Mouse (Mus musculus) ES-E14 (cell line): ENCODE data around the gene Siglec1. TPM values are rescaled to one million over a fixed set of nuclear protein-coding genes. Genes with fewer than 3 reads are reported as not detected.

Experiments
- DNase-seq: peaks from one replicate; pipeline ENCODE4 v3.0.0-alpha.2; 2013; ENCODE audit warnings: low read depth, low spot score
- H3K27ac ChIP-seq: 2 replicates; pipeline ENCODE4 v1.5.1; 2012; ENCODE audit warnings: low read depth, mild to moderate bottlenecking, low read length, moderate library complexity, mixed read lengths; ENCODE audit not compliant: poor library complexity, insufficient read depth, severe bottlenecking
- H3K36me3 ChIP-seq: 2 replicates; pipeline ENCODE4 v1.6.1; 2012; ENCODE audit warnings: mild to moderate bottlenecking, low read length, moderate library complexity, mixed read lengths; ENCODE audit not compliant: control insufficient read depth, poor library complexity, insufficient read depth, severe bottlenecking
- H3K4me1 ChIP-seq, 2 experiments: fragments of 150-350 bp in 1 of 2; sonication (generic) in 1 of 2; 2 replicates each; pipeline ENCODE4 v1.6.1; 2012; ENCODE audit warnings: low read length in 2 of 2, mild to moderate bottlenecking in 1 of 2, mixed read lengths in 1 of 2; ENCODE audit not compliant: control insufficient read depth in 2 of 2, insufficient read depth in 2 of 2, poor library complexity in 1 of 2
- H3K4me3 ChIP-seq, 2 experiments: fragments of 150-350 bp in 1 of 2; sonication (generic) in 1 of 2; 2 replicates each; pipeline ENCODE4 v1.5.1; 2012; ENCODE audit warnings: low read length in 2 of 2, low read depth in 1 of 2, mild to moderate bottlenecking in 1 of 2, mixed read lengths in 1 of 2; ENCODE audit not compliant: insufficient read depth in 1 of 2, poor library complexity in 1 of 2, severe bottlenecking in 1 of 2
- H3K9ac ChIP-seq: 2 replicates; pipeline ENCODE4 v1.6.1; 2012; ENCODE audit warnings: low read depth, mild to moderate bottlenecking, low read length, mixed read lengths; ENCODE audit not compliant: poor library complexity, insufficient read depth, severe bottlenecking
- H3K9me3 ChIP-seq: fragments of 150-350 bp; sonication (generic); 2 replicates; pipeline ENCODE4 v1.6.1; 2012; ENCODE audit warnings: low read depth, mild to moderate bottlenecking, low read length; ENCODE audit not compliant: control insufficient read depth, insufficient read depth
- CHD2 ChIP-seq: IDR thresholded peaks from 2 replicates; pipeline ENCODE4 v1.6.1; 2014; ENCODE audit warnings: mild to moderate bottlenecking, low read depth, low read length, inconsistent platforms
- HCFC1 ChIP-seq: IDR thresholded peaks from 2 replicates; pipeline ENCODE4 v1.6.1; 2012; ENCODE audit warnings: low read length, inconsistent platforms, borderline replicate concordance; ENCODE audit not compliant: insufficient read depth
- MAFK ChIP-seq: IDR thresholded peaks from 2 replicates; pipeline ENCODE4 v1.6.1; 2014; ENCODE audit warnings: mild to moderate bottlenecking, low read depth, low read length, inconsistent platforms; ENCODE audit not compliant: insufficient read depth
- ZC3H11A ChIP-seq: IDR thresholded peaks from 2 replicates; pipeline ENCODE4 v1.6.1; 2012; ENCODE audit warnings: low read depth, mild to moderate bottlenecking, inconsistent platforms, low read length, borderline replicate concordance
- ZNF384 ChIP-seq: IDR thresholded peaks from 2 replicates; pipeline ENCODE4 v1.6.1; 2012; ENCODE audit warnings: low read depth, low read length, inconsistent platforms
- in situ Hi-C, 2 experiments: fragments of 600-800 bp; cut with MboI; formaldehyde crosslinking; loops; one replicate each; pipeline ENCODE4 v1.15.1; 2025; ENCODE audit warnings: low sequenced_read_pairs in 2 of 2, inconsistent platforms in 1 of 2; ENCODE audit not compliant: unreplicated experiment in 2 of 2
- total RNA-seq: library from RNA; depleted of rRNA; stranded (reverse); fragments of 300-350 nt; gene quantifications from 2 replicates; pipeline ENCODE4 v1.2.3, GENCODE M21; 2012

Gene Siglec1
- total RNA-seq, 1 experiment, result 0.27 TPM

- in situ Hi-C loops, result no loop called here
- Histone ChIP-seq H3K9ac (no peak overlapping the region), H3K9me3 (no peaks in the 10 kb centered on the region), H3K27ac (no peak overlapping the region), H3K36me3 (no peaks in the 10 kb centered on the region), H3K4me1 (no peaks in the 10 kb centered on the region), H3K4me3 (no peak overlapping the region)
- no peak for DNase-seq
- TF ChIP-seq ZNF384 (no peak), HCFC1 (no peak), MAFK (no peak), ZC3H11A (no peak), CHD2 (no peak)
Observed at GRCm38 (mm10) chr2:131084206-131084605, 2.4 kb downstream of the Siglec1 start.

DNA sequence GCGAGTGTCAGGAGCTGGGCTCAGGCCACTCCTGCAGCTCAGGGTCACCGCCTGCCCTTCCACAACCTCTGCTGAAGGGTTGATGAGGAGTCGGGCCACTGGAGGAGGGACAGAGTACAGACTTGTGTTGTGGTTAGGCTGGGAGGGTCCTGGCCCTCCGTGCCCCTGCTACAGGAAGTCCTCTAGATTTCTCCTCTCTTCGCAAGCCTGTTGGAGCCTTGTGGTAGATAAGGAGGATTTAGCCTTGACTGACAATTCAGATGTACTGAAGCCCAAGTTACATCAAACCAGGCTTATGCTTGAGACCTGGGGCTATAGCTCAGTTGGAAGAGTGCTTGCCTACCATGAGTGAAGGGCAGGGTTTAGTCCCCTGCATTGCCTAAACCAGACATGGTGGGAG, 6.1 kb downstream of the Siglec1 start:
- in situ Hi-C loops, result no loop called here
- TF ChIP-seq CHD2 (no peak), ZC3H11A (no peak), MAFK (no peak), HCFC1 (no peak), ZNF384 (no peak)
- Histone ChIP-seq H3K9ac (no peak overlapping the region; the same call in 1 of the 2 replicates), H3K27ac (no peak overlapping the region), H3K36me3 (no peaks in the 10 kb centered on the region), H3K4me3 (no peak overlapping the region), H3K4me1 (no peaks in the 10 kb centered on the region), H3K9me3 (no peaks in the 10 kb centered on the region)
- no peak for DNase-seq

- no peak overlapping the region for H3K4me3 ChIP-seq
- in situ Hi-C loops, result no loop called here
- no peak overlapping the region for H3K27ac ChIP-seq
- TF ChIP-seq ZC3H11A (no peak), MAFK (no peak), HCFC1 (no peak), ZNF384 (no peak)
- H3K9ac ChIP-seq, result no peak overlapping the region
- DNase-seq, result no peak
- H3K36me3 ChIP-seq, result no peaks in the 10 kb centered on the region
- no peaks in the 10 kb centered on the region for H3K9me3 ChIP-seq
- H3K4me1 ChIP-seq, result no peaks in the 10 kb centered on the region
Observed at GRCm38 (mm10) chr2:131072536-131072935, 14.0 kb downstream of the Siglec1 start.

- H3K4me3 ChIP-seq, result no peak overlapping the region
- H3K9me3 ChIP-seq, result no peaks in the 10 kb centered on the region
- H3K9ac ChIP-seq, result no peak overlapping the region
- H3K4me1 ChIP-seq, result peaks cover 0 to 6% of the 10 kb centered on the region in 2 experiments; a peak in 1 of 4 replicates
- no peak overlapping the region for H3K27ac ChIP-seq
- no peaks in the 10 kb centered on the region for H3K36me3 ChIP-seq
- in situ Hi-C loops, result no loop called here
- DNase-seq, result no peak
- TF ChIP-seq ZC3H11A, result no peak
Observed at GRCm38 (mm10) chr2:131067481-131067880, 19.1 kb downstream of the Siglec1 start.

- H3K36me3 ChIP-seq, result no peaks in the 10 kb centered on the region
- no peak overlapping the region for H3K4me3 ChIP-seq
- H3K9me3 ChIP-seq, result no peaks in the 10 kb centered on the region
- H3K27ac ChIP-seq, result no peak overlapping the region
- DNase-seq, result no peak
- TF ChIP-seq MAFK, result no peak
- TF ChIP-seq CHD2, result no peak
- TF ChIP-seq ZNF384, result no peak
- TF ChIP-seq HCFC1, result no peak
- TF ChIP-seq ZC3H11A, result no peak
- in situ Hi-C loops, result no loop called here
- peaks cover 0 to 6% of the 10 kb centered on the region in 2 experiments; a peak in 1 of 4 replicates for H3K4me1 ChIP-seq
- no peak overlapping the region for H3K9ac ChIP-seq
Observed at GRCm38 (mm10) chr2:131066342-131066741, 20.2 kb downstream of the Siglec1 start.
